Mouse (Mus musculus): Measurements from ENCODE around the gene Sag. TPM values are rescaled to one million over a fixed set of nuclear protein-coding genes. Genes with fewer than 3 reads are reported as not detected.

Sag gene
- polyA plus RNA-seq, 1 experiment from 2014 or later: 0.49 TPM

GRCm38 (mm10) chr1:87877552-87878283, 74.2 kb downstream of the Sag start:
- TF ChIP-seq EP300 (IDR thresholded peaks at IDR 0.05) (no peak), CTCF (IDR thresholded peaks at IDR 0.05) (no peak)
- no peaks in the 10 kb centered on the region for H3K9me3 ChIP-seq (ENCODE audit: low read length)
- ATAC-seq: no peak
- WGBS: 58% methylated on average over 9 of the region's 9 CpGs
- H3K27ac ChIP-seq (ENCODE audit: low read length): peak overlapping the region; percentile 94; the same call in 1 of the 2 replicates
- no peak overlapping the region for H3K4me3 ChIP-seq (ENCODE audit: low read depth, low read length)
- no peak for DNase-seq (ENCODE audit: low spot score)
- no peak overlapping the region for H3K4me2 ChIP-seq (replicated peaks; ENCODE audit: low read depth, low read length)
- no peaks in the 10 kb centered on the region for H3K27me3 ChIP-seq (replicated peaks; ENCODE audit: insufficient read depth, low read length)
- H3K4me1 ChIP-seq (ENCODE audit: insufficient read depth, low read depth, low read length): peaks cover 38% of the 10 kb centered on the region; the same call in 1 of the 2 replicates
- no peaks in the 10 kb centered on the region for H3K36me3 ChIP-seq (ENCODE audit: insufficient read depth, low read length)
- H3K9ac ChIP-seq (replicated peaks; ENCODE audit: low read depth): no peak overlapping the region

- TF ChIP-seq EP300 (IDR thresholded peaks at IDR 0.05) (no peak), CTCF (IDR thresholded peaks at IDR 0.05) (no peak)
- H3K4me3 ChIP-seq (ENCODE audit: low read depth, low read length): no peak overlapping the region
- H3K27ac ChIP-seq (ENCODE audit: low read length): peak overlapping the region; percentile 94
- peaks cover 35% of the 10 kb centered on the region; the same call in 1 of the 2 replicates for H3K4me1 ChIP-seq (ENCODE audit: insufficient read depth, low read depth, low read length)
- no peak overlapping the region for H3K4me2 ChIP-seq (replicated peaks; ENCODE audit: low read depth, low read length)
- H3K27me3 ChIP-seq (replicated peaks; ENCODE audit: insufficient read depth, low read length): no peaks in the 10 kb centered on the region
- WGBS: 65% methylated on average over 3 of the region's 3 CpGs
- no peaks in the 10 kb centered on the region for H3K36me3 ChIP-seq (ENCODE audit: insufficient read depth, low read length)
- no peaks in the 10 kb centered on the region for H3K9me3 ChIP-seq (ENCODE audit: low read length)
- DNase-seq (ENCODE audit: low spot score) (no peak), ATAC-seq (no peak)
- H3K9ac ChIP-seq (replicated peaks; ENCODE audit: low read depth): no peak overlapping the region
These were observed 75.6 kb downstream of the Sag start for GRCm38 (mm10) chr1:87879034-87879433.

GRCm38 (mm10) chr1:87879494-87880325, 76.2 kb downstream of the Sag start:
- H3K9me3 ChIP-seq (ENCODE audit: low read length): no peaks in the 10 kb centered on the region
- WGBS: 0% methylated on average over 3 of the region's 3 CpGs
- peaks cover 3% of the 10 kb centered on the region; the same call in 1 of the 2 replicates for H3K36me3 ChIP-seq (ENCODE audit: insufficient read depth, low read length)
- H3K4me3 ChIP-seq (ENCODE audit: low read depth, low read length): no peak overlapping the region
- peak overlapping the region; percentile 94 for H3K27ac ChIP-seq (ENCODE audit: low read length)
- no peak overlapping the region for H3K9ac ChIP-seq (replicated peaks; ENCODE audit: low read depth)
- 0 out of 2 replicates have a peak overlapping the region, but pooled peaks have one; percentile 22 for H3K4me2 ChIP-seq (replicated peaks; ENCODE audit: low read depth, low read length)
- H3K27me3 ChIP-seq (replicated peaks; ENCODE audit: insufficient read depth, low read length): no peaks in the 10 kb centered on the region
- peak; percentile 76 for ATAC-seq
- DNase-seq (ENCODE audit: low spot score): peak; percentile 87
- peaks cover 35% of the 10 kb centered on the region; the same call in 1 of the 2 replicates for H3K4me1 ChIP-seq (ENCODE audit: insufficient read depth, low read depth, low read length)
- no peak for TF ChIP-seq CTCF (IDR thresholded peaks at IDR 0.05)
- TF ChIP-seq EP300 (IDR thresholded peaks at IDR 0.05): peak; percentile 76; the same call in 1 of the 2 replicates

GRCm38 (mm10) chr1:87880326-87880627, 76.8 kb downstream of the Sag start:
- peak overlapping the region; percentile 94 for H3K27ac ChIP-seq (ENCODE audit: low read length)
- H3K9me3 ChIP-seq (ENCODE audit: low read length): no peaks in the 10 kb centered on the region
- peaks cover 35% of the 10 kb centered on the region; the same call in 1 of the 2 replicates for H3K4me1 ChIP-seq (ENCODE audit: insufficient read depth, low read depth, low read length)
- no peak overlapping the region for H3K9ac ChIP-seq (replicated peaks; ENCODE audit: low read depth)
- DNase-seq (ENCODE audit: low spot score) (peak; percentile 86), ATAC-seq (peak; percentile 81)
- no peaks in the 10 kb centered on the region for H3K27me3 ChIP-seq (replicated peaks; ENCODE audit: insufficient read depth, low read length)
- H3K4me3 ChIP-seq (ENCODE audit: low read depth, low read length): no peak overlapping the region
- WGBS: 55% methylated on average over 6 of the region's 6 CpGs
- peak; percentile 94 for TF ChIP-seq EP300 (IDR thresholded peaks at IDR 0.05)
- TF ChIP-seq CTCF (IDR thresholded peaks at IDR 0.05): no peak
- H3K4me2 ChIP-seq (replicated peaks; ENCODE audit: low read depth, low read length): 0 out of 2 replicates have a peak overlapping the region, but pooled peaks have one; percentile 22
- peaks cover 5% of the 10 kb centered on the region; the same call in 1 of the 2 replicates for H3K36me3 ChIP-seq (ENCODE audit: insufficient read depth, low read length)

GRCm38 (mm10) chr1:87880856-87881255, 77.4 kb downstream of the Sag start:
- Histone ChIP-seq H3K27ac (ENCODE audit: low read length) (peak overlapping the region; percentile 94), H3K36me3 (ENCODE audit: insufficient read depth, low read length) (peaks cover 5% of the 10 kb centered on the region; the same call in 1 of the 2 replicates), H3K4me1 (ENCODE audit: insufficient read depth, low read depth, low read length) (peaks cover 35% of the 10 kb centered on the region; the same call in 1 of the 2 replicates), H3K4me3 (ENCODE audit: low read depth, low read length) (no peak overlapping the region), H3K9me3 (ENCODE audit: low read length) (no peaks in the 10 kb centered on the region), H3K4me2 (replicated peaks; ENCODE audit: low read depth, low read length) (no peak overlapping the region), H3K9ac (replicated peaks; ENCODE audit: low read depth) (no peak overlapping the region), H3K27me3 (replicated peaks; ENCODE audit: insufficient read depth, low read length) (no peaks in the 10 kb centered on the region)
- WGBS: 23% methylated on average over 2 of the region's 2 CpGs
- no peak for TF ChIP-seq CTCF (IDR thresholded peaks at IDR 0.05)
- TF ChIP-seq EP300 (IDR thresholded peaks at IDR 0.05): no peak
- ATAC-seq: peak; percentile 19
- peak; percentile 53 for DNase-seq (ENCODE audit: low spot score)

- Histone ChIP-seq H3K9ac (replicated peaks; ENCODE audit: low read depth) (no peak overlapping the region), H3K36me3 (ENCODE audit: insufficient read depth, low read length) (peaks cover 5% of the 10 kb centered on the region; the same call in 1 of the 2 replicates), H3K27ac (ENCODE audit: low read length) (peak overlapping the region; percentile 94), H3K9me3 (ENCODE audit: low read length) (no peaks in the 10 kb centered on the region), H3K4me1 (ENCODE audit: insufficient read depth, low read depth, low read length) (peaks cover 28% of the 10 kb centered on the region; the same call in 1 of the 2 replicates), H3K4me3 (ENCODE audit: low read depth, low read length) (no peak overlapping the region), H3K27me3 (replicated peaks; ENCODE audit: insufficient read depth, low read length) (no peaks in the 10 kb centered on the region), H3K4me2 (replicated peaks; ENCODE audit: low read depth, low read length) (no peak overlapping the region)
- ATAC-seq: peak; percentile 26
- DNase-seq (ENCODE audit: low spot score): peak; percentile 76
- 41% methylated on average over 4 of the region's 4 CpGs for WGBS
- TF ChIP-seq CTCF (IDR thresholded peaks at IDR 0.05): no peak
- TF ChIP-seq EP300 (IDR thresholded peaks at IDR 0.05): peak; percentile 92
These were observed 78.2 kb downstream of the Sag start for GRCm38 (mm10) chr1:87881726-87882125.

Data from lung, postnatal 0 days (tissue).